Mouse (Mus musculus) limb, embryonic 15.5 days (tissue): Measurements from ENCODE around the gene Gspt1. TPM values are rescaled to one million over a fixed set of nuclear protein-coding genes. Genes with fewer than 3 reads are reported as not detected.
A peak's percentile ranks its signal among the peaks of the same experiment; 100 is the strongest.

Source experiments
- ATAC-seq: fragments of 200-750 bp; cut with Nextera tagmentation; 2 replicates; pipeline ENCODE4 v1.8.0; 2017; ENCODE audit warnings: low read depth, moderate TSS enrichment; ENCODE audit not compliant: insufficient number of reproducible peaks, low FRiP score, low TSS enrichment
- H3K27ac ChIP-seq: fragments of 300-500 bp; sonication (generic); 2 replicates; pipeline ENCODE4 v1.5.1; 2015; ENCODE audit warnings: moderate library complexity, mild to moderate bottlenecking, inconsistent platforms
- H3K27me3 ChIP-seq: fragments of 300-500 bp; sonication (generic); 2 replicates; pipeline ENCODE4 v1.6.1; 2015; ENCODE audit warnings: inconsistent platforms
- H3K36me3 ChIP-seq: fragments of 300-500 bp; sonication (generic); 2 replicates; pipeline ENCODE4 v1.6.1; 2015; ENCODE audit warnings: inconsistent platforms
- H3K4me1 ChIP-seq: fragments of 300-500 bp; sonication (generic); 2 replicates; pipeline ENCODE4 v1.6.1; 2015; ENCODE audit warnings: inconsistent platforms
- H3K4me2 ChIP-seq: fragments of 300-500 bp; sonication (generic); 2 replicates; pipeline ENCODE4 v1.6.1; 2015; ENCODE audit warnings: mild to moderate bottlenecking, inconsistent platforms
- H3K4me3 ChIP-seq: fragments of 300-500 bp; sonication (generic); 2 replicates; pipeline ENCODE4 v1.5.1; 2015; ENCODE audit warnings: mild to moderate bottlenecking, inconsistent platforms
- H3K9ac ChIP-seq: fragments of 300-500 bp; sonication (generic); 2 replicates; pipeline ENCODE4 v1.6.1; 2015; ENCODE audit warnings: inconsistent platforms
- H3K9me3 ChIP-seq: fragments of 300-500 bp; sonication (generic); 2 replicates; pipeline ENCODE4 v1.6.1; 2016; ENCODE audit warnings: inconsistent platforms
- WGBS: fragments of 180-500 bp; shearing (Covaris S2); methylation state at CpG from one replicate; pipeline ENCODE4 v1.1.7; 2015; 5-methylcytosine and 5-hydroxymethylcytosine counted together
- polyA plus RNA-seq: library from polyadenylated mRNA; unstranded; fragments of >200 nt; fragmentation: Nextera tagmentation; extraction: Ambion mirVana; gene quantifications from 2 replicates; pipeline ENCODE4 v1.2.1, GENCODE M21; 2015

Gene Gspt1
- polyA plus RNA-seq, 1 experiment from 2014 or later = 75.5 TPM

GRCm38 (mm10) chr16:11201740-11202394 lies 52.3 kb downstream of the Gspt1 start:
- Histone ChIP-seq H3K4me2 (peak overlapping the region; percentile 82), H3K4me3 (peak overlapping the region; percentile 73), H3K9me3 (no peaks in the 10 kb centered on the region), H3K36me3 (peaks cover 44% of the 10 kb centered on the region), H3K27ac (no peak overlapping the region), H3K9ac (no peak overlapping the region), H3K27me3 (no peaks in the 10 kb centered on the region), H3K4me1 (peaks cover 28% of the 10 kb centered on the region)
- WGBS = 70% methylated on average over 6 of the region's 6 CpGs
- ATAC-seq = no peak

GRCm38 (mm10) chr16:11200247-11200646 lies 53.9 kb downstream of the Gspt1 start:
- Histone ChIP-seq H3K27me3 (no peaks in the 10 kb centered on the region), H3K4me2 (no peak overlapping the region), H3K36me3 (peaks cover 59% of the 10 kb centered on the region), H3K9ac (no peak overlapping the region), H3K4me1 (peaks cover 28% of the 10 kb centered on the region), H3K9me3 (no peaks in the 10 kb centered on the region), H3K4me3 (no peak overlapping the region), H3K27ac (no peak overlapping the region)
- 96% methylated on average over 3 of the region's 3 CpGs for WGBS
- no peak for ATAC-seq

- no peak for ATAC-seq
- WGBS = 21% methylated on average over 2 of the region's 2 CpGs
Measured at GRCm38 (mm10) chr16:11198467-11198866, 55.7 kb downstream of the Gspt1 start.

GRCm38 (mm10) chr16:11197052-11197451 lies 57.1 kb downstream of the Gspt1 start:
- no peak overlapping the region for H3K4me2 ChIP-seq
- WGBS = 85% methylated on average over 4 of the region's 4 CpGs
- no peaks in the 10 kb centered on the region for H3K27me3 ChIP-seq
- H3K36me3 ChIP-seq = peaks cover 89% of the 10 kb centered on the region
- H3K9ac ChIP-seq = no peak overlapping the region
- ATAC-seq = no peak
- H3K9me3 ChIP-seq = no peaks in the 10 kb centered on the region
- peaks cover 11% of the 10 kb centered on the region for H3K4me1 ChIP-seq
- no peak overlapping the region for H3K4me3 ChIP-seq
- no peak overlapping the region for H3K27ac ChIP-seq

More at GRCm38 (mm10) chr16:11198467-11198866, 55.7 kb downstream of the Gspt1 start:
- Histone ChIP-seq H3K9me3 (no peaks in the 10 kb centered on the region), H3K4me1 (peaks cover 13% of the 10 kb centered on the region), H3K4me3 (no peak overlapping the region), H3K27ac (no peak overlapping the region), H3K36me3 (peaks cover 77% of the 10 kb centered on the region), H3K4me2 (no peak overlapping the region), H3K9ac (no peak overlapping the region), H3K27me3 (no peaks in the 10 kb centered on the region)

- no peak overlapping the region for H3K27ac ChIP-seq
- no peak overlapping the region for H3K9ac ChIP-seq
- H3K9me3 ChIP-seq = no peaks in the 10 kb centered on the region
- H3K36me3 ChIP-seq = peaks cover 59% of the 10 kb centered on the region
- H3K4me3 ChIP-seq = no peak overlapping the region
- no peaks in the 10 kb centered on the region for H3K4me1 ChIP-seq
- 89% methylated on average over 2 of the region's 2 CpGs for WGBS
- H3K27me3 ChIP-seq = no peaks in the 10 kb centered on the region
- no peak for ATAC-seq
- H3K4me2 ChIP-seq = no peak overlapping the region
Measured at GRCm38 (mm10) chr16:11193231-11193630, 60.9 kb downstream of the Gspt1 start.

- Histone ChIP-seq H3K4me2 (no peak overlapping the region), H3K9me3 (no peaks in the 10 kb centered on the region), H3K4me1 (no peaks in the 10 kb centered on the region), H3K4me3 (no peak overlapping the region), H3K27me3 (no peaks in the 10 kb centered on the region), H3K9ac (no peak overlapping the region), H3K36me3 (peaks cover 29% of the 10 kb centered on the region), H3K27ac (no peak overlapping the region)
- no peak for ATAC-seq
- 77% methylated on average over 7 of the region's 7 CpGs for WGBS
Measured at GRCm38 (mm10) chr16:11190150-11190549, 64.0 kb downstream of the Gspt1 start.

GRCm38 (mm10) chr16:11177404-11177803 lies 76.7 kb downstream of the Gspt1 start:
- H3K4me1 ChIP-seq = peaks cover 9% of the 10 kb centered on the region
- no peak overlapping the region for H3K4me2 ChIP-seq
- H3K27me3 ChIP-seq = no peaks in the 10 kb centered on the region
- H3K9ac ChIP-seq = no peak overlapping the region
- no peaks in the 10 kb centered on the region for H3K36me3 ChIP-seq
- WGBS = 65% methylated on average over 2 of the region's 2 CpGs
- no peak for ATAC-seq
- H3K9me3 ChIP-seq = no peaks in the 10 kb centered on the region
- no peak overlapping the region for H3K27ac ChIP-seq
- no peak overlapping the region for H3K4me3 ChIP-seq

GRCm38 (mm10) chr16:11176884-11177244 lies 77.3 kb downstream of the Gspt1 start:
- no peak for ATAC-seq
- Histone ChIP-seq H3K4me1 (peaks cover 12% of the 10 kb centered on the region), H3K27me3 (no peaks in the 10 kb centered on the region), H3K4me3 (peak overlapping the region; percentile 95), H3K36me3 (no peaks in the 10 kb centered on the region), H3K4me2 (peak overlapping the region; percentile 64), H3K9me3 (no peaks in the 10 kb centered on the region), H3K27ac (peak overlapping the region; percentile 93), H3K9ac (peak overlapping the region; percentile 80)
- 6% methylated on average over 4 of the region's 4 CpGs for WGBS

GRCm38 (mm10) chr16:11176208-11176883 lies 77.8 kb downstream of the Gspt1 start, which contains the start of gene Zc3h7a:
Gene Zc3h7a, minus strand, starts transcription at chr16:11176393.
- WGBS = under 1% methylated on average over 57 of the region's 57 CpGs
- Histone ChIP-seq H3K4me2 (peak within 1 kb of the TSS; percentile 64), H3K36me3 (no peaks in the 10 kb centered on the region), H3K27me3 (no peaks in the 10 kb centered on the region), H3K9ac (peak within 1 kb of the TSS; percentile 80), H3K27ac (peak within 1 kb of the TSS; percentile 93), H3K9me3 (no peaks in the 10 kb centered on the region), H3K4me1 (peaks cover 16% of the 10 kb centered on the region), H3K4me3 (peak within 1 kb of the TSS; percentile 95)
- peak; percentile 88 for ATAC-seq

GRCm38 (mm10) chr16:11175489-11176207 lies 78.5 kb downstream of the Gspt1 start:
- Histone ChIP-seq H3K9ac (peak overlapping the region; percentile 80), H3K27me3 (no peaks in the 10 kb centered on the region), H3K4me3 (peak overlapping the region; percentile 95), H3K36me3 (no peaks in the 10 kb centered on the region), H3K9me3 (no peaks in the 10 kb centered on the region), H3K4me1 (peaks cover 16% of the 10 kb centered on the region), H3K4me2 (peak overlapping the region; percentile 64), H3K27ac (peak overlapping the region; percentile 93)
- peak; percentile 59 for ATAC-seq
- under 1% methylated on average over 72 of the region's 72 CpGs for WGBS

GRCm38 (mm10) chr16:11175100-11175488 lies 79.0 kb downstream of the Gspt1 start:
- no peak for ATAC-seq
- 4% methylated on average over 9 of the region's 9 CpGs for WGBS
- Histone ChIP-seq H3K27ac (peak overlapping the region; percentile 93), H3K9ac (peak overlapping the region; percentile 80; the same call in 1 of the 2 replicates), H3K4me1 (peaks cover 16% of the 10 kb centered on the region), H3K4me2 (peak overlapping the region; percentile 64), H3K9me3 (no peaks in the 10 kb centered on the region), H3K4me3 (peak overlapping the region; percentile 95), H3K36me3 (no peaks in the 10 kb centered on the region), H3K27me3 (no peaks in the 10 kb centered on the region)

GRCm38 (mm10) chr16:11174671-11175081 lies 79.4 kb downstream of the Gspt1 start:
- H3K4me2 ChIP-seq = peak overlapping the region; percentile 64
- WGBS = 7% methylated on average over 10 of the region's 10 CpGs
- H3K36me3 ChIP-seq = no peaks in the 10 kb centered on the region
- peak overlapping the region; percentile 95 for H3K4me3 ChIP-seq
- no peaks in the 10 kb centered on the region for H3K27me3 ChIP-seq
- ATAC-seq = no peak
- H3K9ac ChIP-seq = no peak overlapping the region
- peak overlapping the region; percentile 93 for H3K27ac ChIP-seq
- H3K9me3 ChIP-seq = no peaks in the 10 kb centered on the region
- H3K4me1 ChIP-seq = peaks cover 16% of the 10 kb centered on the region
